8 mouse cellular contexts compared by ENCODE assay signal in the genomic region with DNA sequence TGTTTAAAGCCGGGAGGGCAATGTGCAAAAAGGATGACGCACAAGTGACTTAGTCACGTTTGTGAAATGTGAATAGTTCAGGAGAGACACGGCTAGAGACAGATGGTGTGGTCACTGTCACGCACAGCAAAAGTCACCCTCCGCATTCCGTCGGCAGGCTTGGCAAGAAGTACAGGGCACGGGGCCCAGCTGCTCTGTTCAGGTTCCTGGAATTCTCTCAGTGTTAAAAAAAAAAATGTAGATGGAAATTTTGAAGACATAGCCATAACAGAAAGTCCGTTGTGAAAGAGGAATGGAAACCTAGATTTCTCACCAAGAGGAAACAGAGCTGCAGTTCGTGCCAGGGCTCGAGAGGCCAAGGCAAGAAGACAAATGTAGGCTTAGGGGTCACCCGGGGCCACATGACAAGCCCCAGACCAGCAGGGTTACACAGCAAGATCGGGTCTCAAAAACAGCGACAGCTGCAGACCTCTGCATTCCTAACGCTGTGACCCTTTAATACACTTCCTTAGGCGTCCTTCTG. TPM values are rescaled to one million over a fixed set of nuclear protein-coding genes. Genes with fewer than 3 reads are reported as not detected.
DNase-seq lines count a peak whose midpoint lies in the region; ATAC-seq and TF ChIP-seq lines count a peak whose summit lies in the region.
"Had no signal": no experiment of that assay in that cellular context is flagged by ENCODE, and none has a peak within 500 bp of the region (broad histone marks: within the 10 kb centered on the region; RNA-seq: fewer than 3 reads in every experiment).

No protein-coding gene starts in this region.

- 24% methylated on average over 17 of the region's 17 CpGs for WGBS in lung, postnatal 0 days
- WGBS in forebrain, embryonic 15.5 days: 62% methylated on average over 17 of the region's 17 CpGs
- 52% methylated on average over 17 of the region's 17 CpGs for WGBS in hindbrain, embryonic 10.5 days

- intact Hi-C loops in heart, postnatal 14 days (cut with DNase I): loop anchor here (2.0 to 10.0 kb wide), 4 partner anchors 54 to 1944 kb away; a partner anchor contains a TSS

- H3K27me3 ChIP-seq in lung, postnatal 0 days (replicated peaks; ENCODE audit: insufficient read depth, low read length): no peaks in the 10 kb centered on the region
- H3K27me3 ChIP-seq in forebrain, embryonic 15.5 days: no peaks in the 10 kb centered on the region
- H3K27me3 ChIP-seq in hindbrain, embryonic 10.5 days (ENCODE audit: insufficient read depth, poor library complexity, severe bottlenecking): no peaks in the 10 kb centered on the region
- H3K27me3 ChIP-seq: embryonic facial prominence, embryonic 12.5 days had no signal

- peak; percentile 68 for TF ChIP-seq EP300 in lung, postnatal 0 days (IDR thresholded peaks at IDR 0.05)

- DNase-seq in 3134 (ENCODE audit: extremely low read depth, insufficient read length, low spot score): peak; percentile 81
- DNase-seq in 3T3-L1 (ENCODE audit: low read depth, low spot score): peak; percentile 94
- peak; percentile 77 to 85 for DNase-seq in cerebellum, postnatal 14 days
- DNase-seq in heart, postnatal 14 days: peak; percentile 66 to 77
- DNase-seq in lung, postnatal 0 days (ENCODE audit: low spot score): peak; percentile 93
- no peak for DNase-seq in hindbrain, embryonic 10.5 days (ENCODE audit: low spot score)

- 0 out of 2 replicates have a peak, but pooled peaks cover 3% of the 10 kb centered on the region for H3K36me3 ChIP-seq in lung, postnatal 0 days (ENCODE audit: insufficient read depth, low read length)
- peaks cover 2% of the 10 kb centered on the region for H3K36me3 ChIP-seq in forebrain, embryonic 15.5 days
- peaks cover 22% of the 10 kb centered on the region for H3K36me3 ChIP-seq in hindbrain, embryonic 10.5 days

- peak overlapping the region; percentile 29; the same call in 1 of the 2 replicates for H3K27ac ChIP-seq in lung, postnatal 0 days (ENCODE audit: low read length)
- H3K27ac ChIP-seq in forebrain, embryonic 15.5 days (replicated peaks): no peak overlapping the region
- no peak overlapping the region for H3K27ac ChIP-seq in hindbrain, embryonic 10.5 days
- H3K27ac ChIP-seq: embryonic facial prominence, embryonic 12.5 days had no signal

- no peak overlapping the region for H3K4me3 ChIP-seq in lung, postnatal 0 days (ENCODE audit: low read depth, low read length)
- no peak overlapping the region for H3K4me3 ChIP-seq in forebrain, embryonic 15.5 days
- H3K4me3 ChIP-seq in hindbrain, embryonic 10.5 days: no peak overlapping the region
- H3K4me3 ChIP-seq: embryonic facial prominence, embryonic 12.5 days had no signal

- no peak overlapping the region for H3K9ac ChIP-seq in lung, postnatal 0 days (replicated peaks; ENCODE audit: low read depth)
- H3K9ac ChIP-seq in forebrain, embryonic 15.5 days (replicated peaks): no peak overlapping the region
- H3K9ac ChIP-seq: embryonic facial prominence, embryonic 12.5 days had no signal

- H3K9me3 ChIP-seq in lung, postnatal 0 days (ENCODE audit: low read length): no peaks in the 10 kb centered on the region
- no peaks in the 10 kb centered on the region for H3K9me3 ChIP-seq in forebrain, embryonic 15.5 days
- H3K9me3 ChIP-seq in hindbrain, embryonic 10.5 days: no peaks in the 10 kb centered on the region
- H3K9me3 ChIP-seq: embryonic facial prominence, embryonic 12.5 days had no signal

- 0 out of 2 replicates have a peak, but pooled peaks cover 3% of the 10 kb centered on the region for H3K4me1 ChIP-seq in lung, postnatal 0 days (ENCODE audit: insufficient read depth, low read depth, low read length)
- H3K4me1 ChIP-seq in forebrain, embryonic 15.5 days: peaks cover 6% of the 10 kb centered on the region; the same call in 1 of the 2 replicates
- H3K4me1 ChIP-seq in hindbrain, embryonic 10.5 days (replicated peaks): peaks cover 24% of the 10 kb centered on the region

- H3K4me2 ChIP-seq in lung, postnatal 0 days (replicated peaks; ENCODE audit: low read depth, low read length): no peak overlapping the region
- H3K4me2 ChIP-seq in forebrain, embryonic 15.5 days (replicated peaks): no peak overlapping the region
- H3K4me2 ChIP-seq: embryonic facial prominence, embryonic 12.5 days had no signal

- TF ChIP-seq CTCF in lung, postnatal 0 days (IDR thresholded peaks at IDR 0.05): no peak

- peak; percentile 89 for ATAC-seq in lung, postnatal 0 days
- no peak for ATAC-seq in forebrain, embryonic 15.5 days (replicated peaks)

RNA-seq across cellular contexts. Expression of a gene that starts 20.7 kb away (rescaled TPM):
- total RNA-seq in heart, postnatal 14 days (2021): not detected
- not detected in 2 replicates for polyA plus RNA-seq in lung, postnatal 0 days (2015; fragmentation: Nextera tagmentation; extraction: Ambion mirVana)
- polyA plus RNA-seq in forebrain, embryonic 15.5 days (2015; fragmentation: Nextera tagmentation; extraction: Ambion mirVana): not detected in 2 replicates
- polyA plus RNA-seq in hindbrain, embryonic 10.5 days (2016; fragmentation: Nextera tagmentation; extraction: Ambion mirVana): not detected in 2 replicates

RNA-seq across cellular contexts. Expression of a gene that starts 21.2 kb away (rescaled TPM):
- total RNA-seq in heart, postnatal 14 days (2021): 10 to 100 TPM; 78.4 to 82.2 TPM
- polyA plus RNA-seq in lung, postnatal 0 days (2015; fragmentation: Nextera tagmentation; extraction: Ambion mirVana): 50.4 and 56.0 TPM in 2 replicates
- 140 and 152 TPM in 2 replicates for polyA plus RNA-seq in forebrain, embryonic 15.5 days (2015; fragmentation: Nextera tagmentation; extraction: Ambion mirVana)
- polyA plus RNA-seq in hindbrain, embryonic 10.5 days (2016; fragmentation: Nextera tagmentation; extraction: Ambion mirVana): 134 and 151 TPM in 2 replicates

RNA-seq across cellular contexts. Expression of a gene that starts 30.3 kb away (rescaled TPM):
- total RNA-seq in heart, postnatal 14 days (2021): not detected
- 0.31 and 3.3 TPM in 2 replicates for polyA plus RNA-seq in lung, postnatal 0 days (2015; fragmentation: Nextera tagmentation; extraction: Ambion mirVana)
- not detected in 2 replicates for polyA plus RNA-seq in forebrain, embryonic 15.5 days (2015; fragmentation: Nextera tagmentation; extraction: Ambion mirVana)
- polyA plus RNA-seq in hindbrain, embryonic 10.5 days (2016; fragmentation: Nextera tagmentation; extraction: Ambion mirVana): 0.22 and 0.48 TPM in 2 replicates
- polyA plus RNA-seq: embryonic facial prominence, embryonic 12.5 days had no signal

RNA-seq across cellular contexts. Expression of a gene that starts 43.2 kb away (rescaled TPM):
- total RNA-seq in heart, postnatal 14 days (2021): not detected
- not detected in 2 replicates for polyA plus RNA-seq in lung, postnatal 0 days (2015; fragmentation: Nextera tagmentation; extraction: Ambion mirVana)
- not detected in 2 replicates for polyA plus RNA-seq in forebrain, embryonic 15.5 days (2015; fragmentation: Nextera tagmentation; extraction: Ambion mirVana)
- polyA plus RNA-seq in hindbrain, embryonic 10.5 days (2016; fragmentation: Nextera tagmentation; extraction: Ambion mirVana): not detected in 2 replicates
- polyA plus RNA-seq: embryonic facial prominence, embryonic 12.5 days had no signal

RNA-seq across cellular contexts. Expression of a gene that starts 57.9 kb away (rescaled TPM):
- 10 to 100 TPM; 32.8 to 42.6 TPM for total RNA-seq in heart, postnatal 14 days (2021)
- polyA plus RNA-seq in lung, postnatal 0 days (2015; fragmentation: Nextera tagmentation; extraction: Ambion mirVana): 31.0 and 32.2 TPM in 2 replicates
- 66.5 and 72.0 TPM in 2 replicates for polyA plus RNA-seq in forebrain, embryonic 15.5 days (2015; fragmentation: Nextera tagmentation; extraction: Ambion mirVana)
- polyA plus RNA-seq in hindbrain, embryonic 10.5 days (2016; fragmentation: Nextera tagmentation; extraction: Ambion mirVana): 53.7 and 57.6 TPM in 2 replicates
